Mouse (Mus musculus) embryonic fibroblast, embryonic 13.5 days (primary cell): ENCODE measurements at regions not wholly inside any gene's neighbourhood (a gene's known extent, or its start where the extent isn't known, plus 50 kb on each side); places are given as distances from the start of the nearest gene placed in this dataset.

Experiments used
- CTCF ChIP-seq: IDR thresholded peaks from 2 replicates; pipeline ENCODE4 v1.5.1; 2011; ENCODE audit warnings: mild to moderate bottlenecking, control low read depth, low read length, moderate library complexity, borderline replicate concordance; ENCODE audit not compliant: insufficient read depth
- POLR2A ChIP-seq: IDR thresholded peaks from 2 replicates; pipeline ENCODE4 v1.6.1; 2011; ENCODE audit warnings: low read depth, mild to moderate bottlenecking, control low read depth, low read length, moderate library complexity

- no peak for TF ChIP-seq CTCF
- no peak for TF ChIP-seq POLR2A
Measured at GRCm38 (mm10) chr16:76436290-76436689, 62.7 kb upstream of the Nrip1 start.
